Mouse (Mus musculus) lung, embryonic 15.5 days (tissue): Measurements from ENCODE around the gene Gm3002. TPM values are rescaled to one million over a fixed set of nuclear protein-coding genes. Genes with fewer than 3 reads are reported as not detected.
"Not testable (repeated sequence)": the region's sequence is repeated elsewhere in the genome, so short reads cannot be mapped to it uniquely, and the experiment has no call there.

Experiments
- ATAC-seq: fragments of 200-750 bp; cut with Nextera tagmentation; 2 replicates; pipeline ENCODE4 v1.8.0; 2017; ENCODE audit warnings: moderate number of reproducible peaks, borderline replicate concordance; ENCODE audit not compliant: low FRiP score, low TSS enrichment; ENCODE audit errors: extremely low read depth
- H3K27ac ChIP-seq: fragments of 300-500 bp; sonication (generic); 2 replicates; pipeline ENCODE4 v1.5.1; 2015; ENCODE audit warnings: moderate library complexity, mild to moderate bottlenecking, inconsistent platforms
- H3K27me3 ChIP-seq: fragments of 300-500 bp; sonication (generic); 2 replicates; pipeline ENCODE4 v1.6.1; 2015; ENCODE audit warnings: inconsistent platforms
- H3K36me3 ChIP-seq: fragments of 300-500 bp; sonication (generic); 2 replicates; pipeline ENCODE4 v1.6.1; 2015; ENCODE audit warnings: inconsistent platforms
- H3K4me1 ChIP-seq: fragments of 300-500 bp; sonication (generic); 2 replicates; pipeline ENCODE4 v1.6.1; 2015; ENCODE audit warnings: inconsistent platforms
- H3K4me2 ChIP-seq: fragments of 300-500 bp; sonication (generic); 2 replicates; pipeline ENCODE4 v1.6.1; 2015; ENCODE audit warnings: inconsistent platforms, mild to moderate bottlenecking, moderate library complexity
- H3K4me3 ChIP-seq: fragments of 300-500 bp; sonication (generic); 2 replicates; pipeline ENCODE4 v1.5.1; 2015; ENCODE audit warnings: mild to moderate bottlenecking, inconsistent platforms
- H3K9ac ChIP-seq: fragments of 300-500 bp; sonication (generic); 2 replicates; pipeline ENCODE4 v1.6.1; 2015; ENCODE audit warnings: inconsistent platforms
- H3K9me3 ChIP-seq: fragments of 300-500 bp; sonication (generic); 2 replicates; pipeline ENCODE4 v1.6.1; 2016; ENCODE audit warnings: inconsistent platforms
- WGBS: fragments of 180-500 bp; shearing (Covaris S2); methylation state at CpG from one replicate; pipeline ENCODE4 v1.1.7; 2015; 5-methylcytosine and 5-hydroxymethylcytosine counted together
- polyA plus RNA-seq: library from polyadenylated mRNA; unstranded; fragments of >200 nt; fragmentation: Nextera tagmentation; extraction: Ambion mirVana; gene quantifications from 2 replicates; pipeline ENCODE4 v1.2.1, GENCODE M21; 2015

The Gm3002 gene
- 0.20 and 0.32 TPM in 2 replicates for polyA plus RNA-seq

DNA sequence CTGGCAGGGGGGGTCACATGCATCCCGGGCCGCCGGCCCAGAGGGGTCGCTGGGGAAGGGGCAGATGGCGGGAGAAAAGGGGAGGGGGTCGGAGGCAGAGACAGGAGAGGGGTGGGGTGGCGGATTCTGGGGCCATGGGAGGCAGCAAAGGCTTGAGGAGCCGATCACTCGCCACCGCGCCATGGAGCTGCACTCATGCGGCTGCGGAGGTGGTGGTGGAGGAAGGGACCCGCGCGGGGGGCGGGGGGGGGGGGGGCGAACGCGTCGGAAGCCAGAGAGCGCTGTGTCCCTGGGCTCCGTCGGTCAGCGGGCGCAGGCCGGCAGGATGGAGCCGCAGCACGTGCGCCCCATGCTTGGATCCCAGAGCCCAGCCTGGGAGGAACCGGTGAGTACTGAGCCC, at the start of gene Gm3002:
Gene Gm3002 (plus strand): TSS at position 301 of the 400 bp plus-strand sequence.
- not testable (repeated sequence) for H3K27ac ChIP-seq

DNA sequence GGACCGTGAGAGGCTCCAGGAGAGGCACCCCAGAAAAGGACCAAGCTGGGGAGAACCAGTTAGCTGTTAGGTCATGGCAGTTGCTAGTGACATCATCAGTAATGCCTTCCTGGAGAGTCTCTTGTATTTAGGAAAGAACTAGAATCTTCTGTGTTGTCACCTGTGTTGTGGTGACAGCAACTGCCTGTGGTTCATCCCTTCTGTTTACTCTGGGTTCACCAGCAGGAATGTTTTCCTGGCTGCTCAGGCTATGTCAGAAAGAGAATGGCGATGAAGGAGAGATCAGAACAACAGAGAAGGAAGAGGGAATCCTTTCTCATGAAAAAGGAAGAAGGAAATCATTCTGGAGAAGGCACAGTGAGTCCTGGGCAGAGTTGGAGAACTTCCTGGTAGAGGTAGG, 36.1 kb downstream of the Gm3002 start, which contains the start of gene Gm3033:
Gene Gm3033 (plus strand): TSS at position 301 of the 400 bp plus-strand sequence.
- H3K4me3 ChIP-seq, H3K27ac ChIP-seq, H3K27me3 ChIP-seq, ATAC-seq, H3K4me1 ChIP-seq, H3K4me2 ChIP-seq, H3K9ac ChIP-seq, H3K36me3 ChIP-seq, H3K9me3 ChIP-seq: not testable (repeated sequence)
- WGBS: no CpG with 5 or more reads among the region's 2 CpGs

More for the DNA sequence above, at the start of gene Gm3002:
- WGBS: no CpG with 5 or more reads among the region's 31 CpGs
- not testable (repeated sequence) for H3K4me1 ChIP-seq, H3K4me2 ChIP-seq, H3K27me3 ChIP-seq, ATAC-seq, H3K36me3 ChIP-seq, H3K9ac ChIP-seq, H3K4me3 ChIP-seq, H3K9me3 ChIP-seq

DNA sequence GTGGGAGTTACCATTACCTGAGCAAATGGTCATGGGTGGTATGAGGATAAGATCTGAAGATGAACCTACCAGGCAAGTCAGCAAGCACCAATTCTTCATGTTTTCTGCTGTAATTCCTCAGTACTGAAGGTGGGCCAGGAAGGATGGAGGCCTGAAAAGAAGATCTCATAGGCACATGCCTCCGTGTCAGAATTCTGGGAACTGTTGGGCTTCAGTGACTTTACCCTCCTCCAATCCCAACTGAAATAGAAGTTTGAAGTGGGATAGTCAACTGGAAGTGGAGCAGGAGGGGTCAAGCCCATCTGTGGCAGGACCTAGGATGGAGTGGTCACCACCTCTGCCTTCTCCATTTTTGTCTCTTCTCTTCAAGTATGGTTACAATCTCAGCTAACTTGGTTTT, 74.0 kb downstream of the Gm3002 start, which contains the start of gene Gm2916:
Gene Gm2916 (plus strand): TSS at position 301 of the 400 bp plus-strand sequence.
- H3K36me3 ChIP-seq, ATAC-seq, H3K9ac ChIP-seq, H3K4me1 ChIP-seq, H3K27me3 ChIP-seq, H3K27ac ChIP-seq, H3K4me2 ChIP-seq, H3K9me3 ChIP-seq, H3K4me3 ChIP-seq: not testable (repeated sequence)
- WGBS: no CpG with 5 or more reads among the region's 1 CpGs

DNA sequence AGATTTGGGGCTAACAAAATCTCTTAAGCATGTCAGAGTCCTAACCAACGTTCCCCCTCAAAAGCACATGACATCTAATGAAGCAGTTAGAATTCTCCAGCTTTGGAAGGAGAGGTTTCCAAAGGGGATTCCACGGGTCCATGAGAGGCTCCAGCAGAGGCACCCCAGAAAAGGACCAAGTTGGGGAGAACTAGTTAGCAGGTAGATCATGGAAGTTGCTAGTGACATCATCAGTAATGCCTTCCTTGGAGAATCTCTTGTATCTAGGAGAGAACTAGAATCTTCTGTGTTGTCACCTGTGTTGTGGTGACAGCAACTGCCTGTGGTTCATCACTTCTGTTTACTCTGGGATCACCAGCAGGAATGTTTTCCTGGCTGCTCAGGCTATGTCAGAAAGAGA, 121.6 kb downstream of the Gm3002 start, which contains the start of gene Gm3029:
Gene Gm3029 (plus strand): TSS at position 301 of the 400 bp plus-strand sequence.
- not testable (repeated sequence) for H3K4me2 ChIP-seq, ATAC-seq, H3K9ac ChIP-seq, H3K9me3 ChIP-seq, H3K36me3 ChIP-seq, H3K27me3 ChIP-seq, H3K4me3 ChIP-seq, H3K4me1 ChIP-seq, H3K27ac ChIP-seq
- whole genome bisulfite sequencing: 67% methylated on average over 1 of the region's 2 CpGs

DNA sequence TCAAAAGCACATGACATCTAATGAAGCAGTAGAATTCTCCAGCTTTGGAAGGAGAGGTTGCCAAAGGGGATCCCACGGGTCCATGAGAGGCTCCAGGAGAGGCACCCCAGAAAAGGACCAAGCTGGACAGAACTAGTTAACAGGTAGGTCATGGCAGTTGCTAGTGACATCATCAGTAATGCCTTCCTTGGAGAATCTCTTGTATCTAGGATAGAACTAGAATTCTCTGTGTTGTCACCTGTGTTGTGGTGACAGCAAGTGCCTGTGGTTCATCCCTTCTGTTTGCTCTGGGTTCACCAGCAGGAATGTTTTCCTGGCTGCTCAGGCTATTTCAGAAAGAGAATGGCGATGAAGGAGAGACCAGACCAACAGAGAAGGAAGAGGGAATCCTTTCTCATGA, 153.4 kb downstream of the Gm3002 start, which contains the start of gene Gm3095:
Gene Gm3095 (plus strand): TSS at position 301 of the 400 bp plus-strand sequence.
- H3K36me3 ChIP-seq, H3K4me3 ChIP-seq, H3K27me3 ChIP-seq, H3K9ac ChIP-seq, H3K4me2 ChIP-seq, H3K4me1 ChIP-seq, H3K9me3 ChIP-seq, ATAC-seq, H3K27ac ChIP-seq: not testable (repeated sequence)
- WGBS: no CpG with 5 or more reads among the region's 2 CpGs

DNA sequence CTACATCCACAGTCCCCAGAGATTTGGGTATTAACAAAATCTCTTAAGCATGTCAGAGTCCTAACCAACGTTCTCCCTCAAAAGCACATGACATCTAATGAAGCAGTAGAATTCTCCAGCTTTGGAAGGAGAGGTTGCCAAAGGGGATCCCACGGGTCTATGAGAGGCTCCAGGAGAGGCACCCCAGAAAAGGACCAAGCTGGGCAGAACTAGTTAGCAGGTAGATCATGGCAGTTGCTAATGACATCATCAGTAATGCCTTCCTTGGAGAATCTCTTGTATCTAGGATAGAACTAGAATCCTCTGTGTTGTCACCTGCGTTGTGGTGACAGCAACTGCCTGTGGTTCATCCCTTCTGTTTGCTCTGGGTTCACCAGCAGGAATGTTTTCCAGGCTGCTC, 188.2 kb downstream of the Gm3002 start, which contains the start of gene Gm3099:
Gene Gm3099 (plus strand): TSS at position 301 of the 400 bp plus-strand sequence.
- 57% methylated on average over 1 of the region's 3 CpGs for WGBS
- not testable (repeated sequence) for H3K4me3 ChIP-seq, H3K9me3 ChIP-seq, H3K4me2 ChIP-seq, H3K36me3 ChIP-seq, H3K27ac ChIP-seq, ATAC-seq, H3K9ac ChIP-seq, H3K4me1 ChIP-seq, H3K27me3 ChIP-seq

Other genes starting within 250 kb of the Gm3002 start
- gene Gm3012, start 175.6 kb upstream of the Gm3002 start, polyA plus RNA-seq: not detected in 2 replicates
- gene Gm3020, start 158.0 kb upstream of the Gm3002 start, polyA plus RNA-seq: 1.4 and 1.7 TPM in 2 replicates
- not detected in 2 replicates for gene Gm3043, start 121.3 kb upstream of the Gm3002 start, polyA plus RNA-seq
- gene Gm3033, start 36.2 kb downstream of the Gm3002 start, polyA plus RNA-seq: not detected in 2 replicates
- gene Gm2916, start 74.1 kb downstream of the Gm3002 start, polyA plus RNA-seq: 0.12 TPM in 1 of 2 replicates, not detected in the other
- gene Gm3029, start 121.7 kb downstream of the Gm3002 start, polyA plus RNA-seq: not detected in 2 replicates
- not detected in 2 replicates for gene Gm3095, start 153.5 kb downstream of the Gm3002 start, polyA plus RNA-seq
- gene Gm3099, start 188.3 kb downstream of the Gm3002 start, polyA plus RNA-seq: not detected in 2 replicates
- 0.14 and 0.15 TPM in 2 replicates for gene Gm5796, start 213.9 kb downstream of the Gm3002 start, polyA plus RNA-seq